Mouse (Mus musculus) liver, embryonic 14.5 days (tissue): ENCODE measurements around the gene Slc41a3. TPM values are rescaled to one million over a fixed set of nuclear protein-coding genes. Genes with fewer than 3 reads are reported as not detected.

ENCODE experiments used
- ATAC-seq: fragments of 200-750 bp; cut with Nextera tagmentation; 2 replicates; pipeline ENCODE4 v1.8.0; 2017; ENCODE audit warnings: moderate number of reproducible peaks, mild to moderate bottlenecking, moderate library complexity; ENCODE audit not compliant: insufficient read depth
- DNase-seq, 3 experiments: peaks; one replicate each; pipeline ENCODE4 v3.0.0-alpha.2; 2012 to 2013; ENCODE audit warnings: low read depth in 3 of 3, low spot score in 3 of 3
- H3K27ac ChIP-seq: fragments of 300-500 bp; sonication (generic); 2 replicates; pipeline ENCODE4 v1.5.1; 2014; ENCODE audit warnings: moderate library complexity, mild to moderate bottlenecking, control low read depth, inconsistent platforms
- H3K27me3 ChIP-seq: fragments of 300-500 bp; sonication (generic); 2 replicates; pipeline ENCODE4 v1.6.1; 2014; ENCODE audit warnings: mild to moderate bottlenecking, low read length, moderate library complexity; ENCODE audit not compliant: control insufficient read depth, insufficient read depth
- H3K36me3 ChIP-seq: fragments of 300-500 bp; sonication (generic); replicated peaks from 2 replicates; pipeline ENCODE4 v1.6.1; 2014; ENCODE audit warnings: low read depth; ENCODE audit not compliant: control insufficient read depth, insufficient read depth
- H3K4me1 ChIP-seq, 2 experiments: fragments of 200-500 bp in 1 of 2; fragments of 300-500 bp in 1 of 2; sonication (generic) in 1 of 2; replicated peaks; 2 replicates each; pipeline ENCODE4 v1.6.1; 2012 to 2014; ENCODE audit warnings: antibody characterized with exemption in 1 of 2, inconsistent platforms in 1 of 2, low read length in 1 of 2; ENCODE audit not compliant: control insufficient read depth in 2 of 2, insufficient read depth in 2 of 2
- H3K4me2 ChIP-seq: fragments of 300-500 bp; sonication (generic); 2 replicates; pipeline ENCODE4 v1.6.1; 2014; ENCODE audit warnings: low read depth, mild to moderate bottlenecking, control low read depth, moderate library complexity
- H3K4me3 ChIP-seq, 2 experiments: fragments of 200-500 bp in 1 of 2; fragments of 300-500 bp in 1 of 2; sonication (generic) in 1 of 2; 2 replicates each; pipeline ENCODE4 v1.5.1; 2012 to 2014; ENCODE audit warnings: low read depth in 2 of 2, low read length in 2 of 2, mild to moderate bottlenecking in 2 of 2, control low read depth in 1 of 2, inconsistent platforms in 1 of 2, moderate library complexity in 1 of 2; ENCODE audit not compliant: insufficient read depth in 1 of 2
- H3K9ac ChIP-seq: fragments of 300-500 bp; sonication (generic); replicated peaks from 2 replicates; pipeline ENCODE4 v1.6.1; 2014; ENCODE audit warnings: mild to moderate bottlenecking, control low read depth, moderate library complexity
- H3K9me3 ChIP-seq: fragments of 300-500 bp; sonication (generic); 2 replicates; pipeline ENCODE4 v1.6.1; 2016; ENCODE audit warnings: low read length, mixed read lengths; ENCODE audit not compliant: control insufficient read depth
- CTCF ChIP-seq: IDR thresholded peaks from 2 replicates; pipeline ENCODE4 v1.5.1; 2016; ENCODE audit warnings: antibody characterized with exemption, low read depth, control low read depth
- EP300 ChIP-seq: IDR thresholded peaks from 2 replicates; pipeline ENCODE4 v1.6.1; 2016; ENCODE audit warnings: antibody characterized with exemption, low read depth
- WGBS: fragments of 180-500 bp; shearing (Covaris S2); extraction: QIAGEN DNeasy Blood & Tissue Kit; methylation state at CpG from one replicate; pipeline ENCODE4 v1.1.7; 2014; ENCODE audit not compliant: insufficient replicate concordance; 5-methylcytosine and 5-hydroxymethylcytosine counted together
- polyA plus RNA-seq, 2 experiments: library from polyadenylated mRNA; depleted of rRNA in 1 of 2; stranded (reverse) in 1 of 2; unstranded in 1 of 2; fragments of >200 nt; fragmentation: Nextera tagmentation in 1 of 2; extraction: Ambion mirVana in 1 of 2; gene quantifications; 2 replicates each; pipeline versions ENCODE4 v1.2.1 to v1.2.3; 2012 to 2014

Gene Slc41a3
- polyA plus RNA-seq, 2 experiments = 23.5 to 27.6 TPM

GRCm38 (mm10) chr6:90578174-90578573, 26.4 kb upstream of the Slc41a3 start:
- peak; percentile 10 to 30 (median 26) for DNase-seq
- TF ChIP-seq EP300 = no peak
- no peaks in the 10 kb centered on the region for H3K27me3 ChIP-seq
- H3K4me1 ChIP-seq = no peaks in the 10 kb centered on the region
- H3K27ac ChIP-seq = no peak overlapping the region
- no peaks in the 10 kb centered on the region for H3K9me3 ChIP-seq
- 50% methylated on average over 3 of the region's 3 CpGs for WGBS
- H3K4me2 ChIP-seq = no peak overlapping the region
- no peak overlapping the region for H3K9ac ChIP-seq
- no peak overlapping the region for H3K4me3 ChIP-seq
- peak; percentile 73 for ATAC-seq
- no peaks in the 10 kb centered on the region for H3K36me3 ChIP-seq

DNA sequence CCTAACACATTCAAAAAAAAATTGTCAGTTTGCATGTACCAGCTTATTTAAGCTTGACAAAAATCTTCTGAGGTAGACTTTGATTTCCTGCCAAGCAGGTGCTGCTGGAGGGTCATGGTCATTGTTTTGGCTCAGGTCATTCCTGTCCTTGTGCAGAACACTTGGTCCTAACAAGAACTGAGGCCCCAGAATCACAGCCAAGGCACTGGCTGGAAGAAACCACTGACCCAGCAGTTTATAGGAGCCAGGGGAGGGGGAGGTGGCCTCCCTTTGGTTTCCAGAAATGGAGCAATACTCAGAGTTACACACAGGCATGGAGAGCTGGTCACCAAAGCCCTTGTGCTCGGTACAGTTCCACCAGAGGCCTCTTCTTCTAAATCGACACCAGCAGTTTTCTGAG, 22.2 kb upstream of the Slc41a3 start:
- Histone ChIP-seq H3K27ac (no peak overlapping the region), H3K4me1 (no peaks in the 10 kb centered on the region), H3K36me3 (no peaks in the 10 kb centered on the region), H3K4me3 (no peak overlapping the region), H3K9ac (no peak overlapping the region), H3K4me2 (no peak overlapping the region), H3K27me3 (no peaks in the 10 kb centered on the region), H3K9me3 (no peaks in the 10 kb centered on the region)
- WGBS = 29% methylated on average over 2 of the region's 2 CpGs
- DNase-seq (no peak), ATAC-seq (no peak)
- TF ChIP-seq CTCF (no peak), EP300 (no peak)

DNA sequence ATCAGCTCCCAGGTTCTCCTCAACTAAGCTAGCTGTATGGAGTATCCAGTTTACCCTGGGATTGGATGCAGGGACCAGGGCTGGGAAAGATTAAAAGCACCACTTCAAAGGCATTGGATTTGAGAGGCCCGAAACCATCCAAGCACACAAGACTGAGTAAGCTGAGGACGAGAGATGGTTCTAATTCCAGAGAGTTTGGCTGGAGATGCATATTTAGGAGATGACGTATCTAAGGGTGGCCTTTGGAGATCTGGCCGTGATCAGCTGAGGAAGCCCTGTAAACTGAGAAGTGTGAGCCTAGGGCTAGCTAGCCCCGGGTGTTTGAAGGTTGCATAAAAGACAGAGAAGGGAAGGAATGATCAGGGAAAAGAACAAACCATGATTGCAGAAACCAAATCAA, 16.4 kb upstream of the Slc41a3 start:
- DNase-seq (no peak), ATAC-seq (no peak)
- TF ChIP-seq EP300 (no peak), CTCF (no peak)
- H3K27me3 ChIP-seq = no peaks in the 10 kb centered on the region
- H3K27ac ChIP-seq = no peak overlapping the region
- H3K9ac ChIP-seq = no peak overlapping the region
- no peak overlapping the region for H3K4me2 ChIP-seq
- 56% methylated on average over 5 of the region's 5 CpGs for WGBS
- H3K4me1 ChIP-seq = no peaks in the 10 kb centered on the region
- H3K36me3 ChIP-seq = no peaks in the 10 kb centered on the region
- H3K4me3 ChIP-seq = no peak overlapping the region
- no peaks in the 10 kb centered on the region for H3K9me3 ChIP-seq

DNA sequence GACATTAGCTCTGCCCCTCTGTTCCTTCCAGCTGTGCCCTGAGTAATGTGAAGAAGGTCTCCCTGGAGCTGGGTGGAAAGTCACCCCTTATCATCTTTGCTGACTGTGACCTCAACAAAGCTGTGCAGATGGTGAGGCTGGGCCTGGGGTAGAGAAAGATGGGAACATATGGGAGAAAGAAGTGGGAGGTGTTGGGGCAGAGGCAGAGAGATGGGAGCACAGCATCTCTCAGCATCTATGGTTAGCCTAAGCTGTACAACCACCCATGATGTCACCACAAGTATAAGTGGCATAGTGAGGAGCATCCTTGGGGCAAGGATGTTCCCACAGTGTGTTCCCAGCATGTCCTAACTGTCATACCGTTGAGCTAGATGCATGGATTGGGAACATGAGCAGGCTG, 13.8 kb upstream of the Slc41a3 start:
- no peak overlapping the region for H3K9ac ChIP-seq
- H3K9me3 ChIP-seq = no peaks in the 10 kb centered on the region
- no peak overlapping the region for H3K27ac ChIP-seq
- H3K4me1 ChIP-seq = no peaks in the 10 kb centered on the region
- no peak for ATAC-seq
- no peak overlapping the region for H3K4me3 ChIP-seq
- TF ChIP-seq CTCF = no peak
- no peak for TF ChIP-seq EP300
- H3K27me3 ChIP-seq = no peaks in the 10 kb centered on the region
- DNase-seq = no peak
- H3K36me3 ChIP-seq = no peaks in the 10 kb centered on the region
- H3K4me2 ChIP-seq = no peak overlapping the region
- WGBS = 56% methylated on average over 1 of the region's 1 CpGs

- ATAC-seq (no peak), DNase-seq (no peak)
- Histone ChIP-seq H3K4me3 (no peak overlapping the region), H3K9me3 (no peaks in the 10 kb centered on the region), H3K4me1 (no peaks in the 10 kb centered on the region), H3K36me3 (no peaks in the 10 kb centered on the region), H3K27ac (no peak overlapping the region), H3K9ac (no peak overlapping the region), H3K4me2 (no peak overlapping the region), H3K27me3 (no peaks in the 10 kb centered on the region)
- no peak for TF ChIP-seq CTCF
- no peak for TF ChIP-seq EP300
- WGBS = 64% methylated on average over 1 of the region's 1 CpGs
These were observed 9.6 kb upstream of the Slc41a3 start for GRCm38 (mm10) chr6:90594972-90595371.
